Mouse (Mus musculus) heart, postnatal 0 days (tissue): ENCODE data around the gene Ufc1. TPM values are rescaled to one million over a fixed set of nuclear protein-coding genes. Genes with fewer than 3 reads are reported as not detected.
A peak's percentile ranks its signal among the peaks of the same experiment; 100 is the strongest.
"Not testable (repeated sequence)": the region's sequence is repeated elsewhere in the genome, so short reads cannot be mapped to it uniquely, and the experiment has no call there.

Source experiments
- ATAC-seq: fragments of 200-750 bp; cut with Nextera tagmentation; 2 replicates; pipeline ENCODE4 v1.8.0; 2017; ENCODE audit warnings: low read depth, moderate number of reproducible peaks, moderate library complexity; ENCODE audit not compliant: insufficient read depth
- DNase-seq: peaks from one replicate; pipeline ENCODE4 v3.0.0-alpha.2; 2016; ENCODE audit warnings: low spot score
- H3K27ac ChIP-seq: fragments of 300-500 bp; sonication (generic); 2 replicates; pipeline ENCODE4 v1.5.1; 2014; ENCODE audit warnings: low read depth, mild to moderate bottlenecking
- H3K27me3 ChIP-seq: fragments of 300-500 bp; sonication (generic); 2 replicates; pipeline ENCODE4 v1.6.1; 2014; ENCODE audit warnings: low read length, mixed read lengths; ENCODE audit not compliant: control insufficient read depth, insufficient read depth
- H3K36me3 ChIP-seq: fragments of 300-500 bp; sonication (generic); replicated peaks from 2 replicates; pipeline ENCODE4 v1.6.1; 2014; ENCODE audit warnings: low read length, mixed read lengths; ENCODE audit not compliant: control insufficient read depth, insufficient read depth
- H3K4me1 ChIP-seq: fragments of 300-500 bp; sonication (generic); 2 replicates; pipeline ENCODE4 v1.6.1; 2014; ENCODE audit warnings: antibody characterized with exemption; ENCODE audit not compliant: control insufficient read depth, insufficient read depth
- H3K4me2 ChIP-seq: fragments of 300-500 bp; sonication (generic); 2 replicates; pipeline ENCODE4 v1.6.1; 2014; ENCODE audit warnings: low read depth, mild to moderate bottlenecking, low read length, moderate library complexity
- H3K4me3 ChIP-seq: fragments of 300-500 bp; sonication (generic); 2 replicates; pipeline ENCODE4 v1.5.1; 2014; ENCODE audit warnings: low read depth, low read length
- H3K9ac ChIP-seq: fragments of 300-500 bp; sonication (generic); replicated peaks from 2 replicates; pipeline ENCODE4 v1.6.1; 2014; ENCODE audit warnings: low read depth, low read length, mixed read lengths
- H3K9me3 ChIP-seq: fragments of 300-500 bp; sonication (generic); replicated peaks from 2 replicates; pipeline ENCODE4 v1.6.1; 2016; ENCODE audit warnings: low read length; ENCODE audit not compliant: control insufficient read depth
- CTCF ChIP-seq: IDR thresholded peaks from 2 replicates; pipeline ENCODE4 v1.5.1; 2016; ENCODE audit warnings: antibody characterized with exemption, control low read depth, low read depth
- EP300 ChIP-seq: IDR thresholded peaks from 2 replicates; pipeline ENCODE4 v1.6.1; 2016; ENCODE audit warnings: antibody characterized with exemption, low read depth
- WGBS: fragments of 180-500 bp; shearing (Covaris S2); extraction: QIAGEN DNeasy Blood & Tissue Kit; methylation state at CpG from one replicate; pipeline ENCODE4 v1.1.7; 2014; 5-methylcytosine and 5-hydroxymethylcytosine counted together
- polyA plus RNA-seq: library from polyadenylated mRNA; unstranded; fragments of >200 nt; fragmentation: Nextera tagmentation; extraction: Ambion mirVana; gene quantifications from 2 replicates; pipeline ENCODE4 v1.2.1, GENCODE M21; 2015
- total RNA-seq: library from RNA; depleted of rRNA; stranded (reverse); fragments of >200 nt; gene quantifications from 2 replicates; pipeline ENCODE4 v1.2.3, GENCODE M21; 2014; ENCODE audit warnings: low replicate concordance

Gene Ufc1
- total and polyA plus RNA-seq, 2 experiments from 2014 or later: 109 to 140 TPM

- Histone ChIP-seq H3K27me3 (no peaks in the 10 kb centered on the region), H3K27ac (no peak overlapping the region), H3K4me3 (no peak overlapping the region), H3K4me1 (no peaks in the 10 kb centered on the region), H3K9ac (no peak overlapping the region), H3K36me3 (0 out of 2 replicates have a peak, but pooled peaks cover 4% of the 10 kb centered on the region), H3K4me2 (no peak overlapping the region), H3K9me3 (no peaks in the 10 kb centered on the region)
- TF ChIP-seq EP300: no peak
- no peak for TF ChIP-seq CTCF
- DNase-seq (no peak), ATAC-seq (no peak)
- WGBS: 84% methylated on average over 1 of the region's 1 CpGs
Measured at GRCm38 (mm10) chr1:171322012-171322411, 27.2 kb upstream of the Ufc1 start.

GRCm38 (mm10) chr1:171321415-171321814 lies 26.6 kb upstream of the Ufc1 start:
- no peak overlapping the region for H3K9ac ChIP-seq
- no peaks in the 10 kb centered on the region for H3K4me1 ChIP-seq
- ATAC-seq: no peak
- no peak overlapping the region for H3K4me2 ChIP-seq
- H3K36me3 ChIP-seq: 0 out of 2 replicates have a peak, but pooled peaks cover 4% of the 10 kb centered on the region
- H3K9me3 ChIP-seq: no peaks in the 10 kb centered on the region
- TF ChIP-seq CTCF (peak; percentile 64), EP300 (no peak)
- DNase-seq: peak; percentile 20
- H3K27me3 ChIP-seq: no peaks in the 10 kb centered on the region
- no peak overlapping the region for H3K4me3 ChIP-seq
- H3K27ac ChIP-seq: no peak overlapping the region

- Histone ChIP-seq H3K9me3 (no peaks in the 10 kb centered on the region), H3K36me3 (0 out of 2 replicates have a peak, but pooled peaks cover 4% of the 10 kb centered on the region), H3K4me2 (peak overlapping the region; percentile 51), H3K27ac (no peak overlapping the region), H3K27me3 (no peaks in the 10 kb centered on the region), H3K4me3 (peak overlapping the region; percentile 23), H3K9ac (no peak overlapping the region; the same call in 1 of the 2 replicates), H3K4me1 (no peaks in the 10 kb centered on the region)
- DNase-seq (no peak), ATAC-seq (no peak)
- TF ChIP-seq EP300 (no peak), CTCF (no peak)
- WGBS: 15% methylated on average over 5 of the region's 5 CpGs
Measured at GRCm38 (mm10) chr1:171320151-171320550, 25.3 kb upstream of the Ufc1 start.

- Histone ChIP-seq H3K4me2 (peak overlapping the region; percentile 51), H3K9ac (no peak overlapping the region; the same call in 1 of the 2 replicates), H3K4me1 (no peaks in the 10 kb centered on the region), H3K9me3 (no peaks in the 10 kb centered on the region), H3K27ac (no peak overlapping the region), H3K36me3 (0 out of 2 replicates have a peak, but pooled peaks cover under 1% of the 10 kb centered on the region), H3K27me3 (no peaks in the 10 kb centered on the region), H3K4me3 (peak overlapping the region; percentile 23)
- DNase-seq: no peak
- WGBS: 15% methylated on average over 7 of the region's 7 CpGs
- ATAC-seq: 0 out of 2 replicates have a peak, but pooled peaks have one; percentile 20
- TF ChIP-seq EP300 (no peak), CTCF (no peak)
Measured at GRCm38 (mm10) chr1:171319748-171320147, 24.9 kb upstream of the Ufc1 start.

- whole genome bisulfite sequencing: 61% methylated on average over 2 of the region's 2 CpGs
- H3K27me3 ChIP-seq: no peaks in the 10 kb centered on the region
Measured at GRCm38 (mm10) chr1:171309321-171309720, 14.5 kb upstream of the Ufc1 start.

GRCm38 (mm10) chr1:171306157-171306556 lies 11.3 kb upstream of the Ufc1 start:
- H3K9me3 ChIP-seq, H3K4me2 ChIP-seq, ATAC-seq, H3K27me3 ChIP-seq, H3K4me3 ChIP-seq, H3K36me3 ChIP-seq, H3K4me1 ChIP-seq, H3K9ac ChIP-seq, DNase-seq: not testable (repeated sequence)
- 69% methylated on average over 5 of the region's 5 CpGs for WGBS
- H3K27ac ChIP-seq: 0 out of 2 replicates have a peak overlapping the region, but pooled peaks have one; percentile 7

More at GRCm38 (mm10) chr1:171309321-171309720, 14.5 kb upstream of the Ufc1 start:
- H3K4me1 ChIP-seq: peaks cover 6% of the 10 kb centered on the region; the same call in 1 of the 2 replicates
- H3K36me3 ChIP-seq: no peaks in the 10 kb centered on the region
- H3K4me2 ChIP-seq: no peak overlapping the region
- no peak overlapping the region for H3K4me3 ChIP-seq
- no peak overlapping the region for H3K27ac ChIP-seq
- TF ChIP-seq CTCF (no peak), EP300 (no peak)
- ATAC-seq: no peak
- no peak overlapping the region for H3K9ac ChIP-seq
- no peaks in the 10 kb centered on the region for H3K9me3 ChIP-seq
- DNase-seq: no peak
